Mouse (Mus musculus): Measurements from ENCODE around the gene Tcte2. TPM values are rescaled to one million over a fixed set of nuclear protein-coding genes. Genes with fewer than 3 reads are reported as not detected.
A peak's percentile ranks its signal among the peaks of the same experiment; 100 is the strongest.
"Not testable (repeated sequence)": the region's sequence is repeated elsewhere in the genome, so short reads cannot be mapped to it uniquely, and the experiment has no call there.

Tcte2 gene
- total RNA-seq (2021), result 1 to 10 TPM; 5.2 to 6.7 TPM
- long read RNA-seq, experiment 1, partial matches to known transcripts, result 0 of 2 reads
- long read RNA-seq, experiment 1, other reads (novel, unspliced or antisense), result 2 of 2 reads
- long read RNA-seq, experiment 2, partial matches to known transcripts, result 0 of 5 reads
- long read RNA-seq, experiment 2, other reads (novel, unspliced or antisense), result 5 of 5 reads

GRCm38 (mm10) chr17:13761179-13761913 is at the start of gene Tcte2:
Tcte2 (minus strand) TSS chr17:13761825.
- peak in 1 of 2 experiments; percentile 16 for DNase-seq (ENCODE audit: low spot score in 2 of 2)

- no peak for DNase-seq (ENCODE audit: low spot score in 2 of 2)
Observed at GRCm38 (mm10) chr17:13806016-13806415, 44.4 kb upstream of the Tcte2 start.

DNA sequence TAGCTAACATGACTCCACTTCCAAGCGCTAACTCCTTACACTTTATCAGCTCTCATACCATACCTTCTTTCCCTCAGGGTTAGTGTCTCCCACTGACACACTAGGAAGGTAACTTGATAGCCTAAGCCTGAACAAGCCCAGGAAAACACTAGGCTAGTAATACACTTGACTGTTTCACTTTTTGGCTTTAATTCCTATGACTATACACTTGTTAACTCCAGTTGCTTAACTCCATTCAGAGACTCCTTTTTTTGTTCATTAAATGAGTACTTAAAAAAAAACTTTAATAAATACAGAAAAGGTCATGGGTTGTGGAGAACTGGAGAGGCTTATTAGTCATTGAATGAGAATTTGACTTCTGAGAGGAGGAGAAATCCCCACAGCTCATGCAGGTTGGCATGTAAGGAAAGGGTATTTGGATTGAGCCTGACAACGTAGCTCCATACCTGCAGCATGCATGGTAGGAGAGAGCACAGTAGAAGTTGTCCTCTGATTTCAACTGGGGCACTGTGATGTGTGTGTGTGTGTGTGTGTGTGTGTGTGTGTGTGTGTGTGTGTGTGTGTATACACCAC is 41.3 kb upstream of the Tcte2 start:
- no peak for DNase-seq (ENCODE audit: low spot score in 2 of 2)

GRCm38 (mm10) chr17:13797691-13798090 is 36.1 kb upstream of the Tcte2 start:
- DNase-seq (ENCODE audit: low spot score in 2 of 2), result no peak

DNA sequence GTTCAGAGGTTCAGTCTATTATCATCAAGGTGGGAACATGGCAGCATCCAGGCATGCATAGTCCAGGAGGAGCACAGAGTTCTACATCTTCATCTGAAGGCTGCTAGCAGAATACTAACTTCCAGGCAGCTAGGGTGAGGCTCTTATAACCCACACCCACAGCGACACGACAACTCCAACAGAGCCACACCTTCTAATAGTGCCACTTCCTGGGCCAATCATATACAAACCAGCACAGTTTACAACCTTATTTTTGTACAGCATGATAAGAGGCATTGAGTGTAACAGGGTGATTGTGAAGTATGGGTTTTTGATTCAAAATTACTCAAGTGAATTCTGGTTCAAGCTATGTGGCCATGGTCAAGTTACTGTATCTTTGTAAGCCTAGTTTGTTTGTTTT is 28.4 kb upstream of the Tcte2 start:
- DNase-seq (ENCODE audit: low spot score in 2 of 2), result not testable (repeated sequence)

DNA sequence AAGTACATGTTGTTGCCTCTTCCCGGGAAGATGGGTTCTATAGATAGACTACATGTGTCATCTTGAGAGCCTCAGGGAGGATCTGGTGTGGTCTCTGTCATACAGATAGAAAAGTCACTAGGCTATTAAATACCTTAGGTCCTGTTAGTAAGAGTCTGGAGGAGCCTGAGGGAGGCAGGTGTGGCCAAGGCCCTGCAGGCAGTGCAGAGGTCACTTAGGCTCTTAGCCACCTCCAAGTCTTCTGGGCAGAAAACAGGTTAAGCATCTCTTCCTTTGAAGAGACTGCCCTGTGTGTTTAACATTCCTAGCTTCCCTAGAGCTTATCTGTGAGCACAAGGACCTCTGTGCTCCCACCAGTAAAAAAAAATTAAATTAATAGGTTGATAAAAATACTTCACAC is 21.8 kb upstream of the Tcte2 start:
- no peak for DNase-seq (ENCODE audit: low spot score in 2 of 2)

GRCm38 (mm10) chr17:13781948-13782347 is 20.3 kb upstream of the Tcte2 start:
- DNase-seq (ENCODE audit: low spot score in 2 of 2), result no peak

GRCm38 (mm10) chr17:13778865-13779264 is 17.2 kb upstream of the Tcte2 start:
- DNase-seq (ENCODE audit: low spot score in 2 of 2), result no peak

DNA sequence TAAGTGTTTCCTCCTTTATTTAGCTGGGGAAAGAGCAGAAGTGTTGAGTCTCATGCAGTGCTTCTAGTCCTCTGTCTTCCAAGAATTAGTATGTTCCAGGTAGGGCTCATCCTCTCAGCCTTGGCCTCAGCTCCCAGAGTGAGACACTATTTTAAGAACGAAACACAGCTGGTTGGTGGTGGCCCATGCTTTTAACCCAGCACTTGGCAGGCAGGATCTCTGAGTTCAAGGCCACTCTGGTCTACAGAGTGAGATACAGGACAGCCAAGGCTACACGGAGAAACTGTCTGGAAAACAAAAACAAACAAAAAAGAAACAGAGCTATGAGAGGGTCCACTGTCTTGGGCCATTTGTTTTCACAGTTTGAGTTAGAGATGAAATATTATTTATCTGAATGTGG is 16.1 kb upstream of the Tcte2 start:
- DNase-seq (ENCODE audit: low spot score in 2 of 2), result no peak

DNA sequence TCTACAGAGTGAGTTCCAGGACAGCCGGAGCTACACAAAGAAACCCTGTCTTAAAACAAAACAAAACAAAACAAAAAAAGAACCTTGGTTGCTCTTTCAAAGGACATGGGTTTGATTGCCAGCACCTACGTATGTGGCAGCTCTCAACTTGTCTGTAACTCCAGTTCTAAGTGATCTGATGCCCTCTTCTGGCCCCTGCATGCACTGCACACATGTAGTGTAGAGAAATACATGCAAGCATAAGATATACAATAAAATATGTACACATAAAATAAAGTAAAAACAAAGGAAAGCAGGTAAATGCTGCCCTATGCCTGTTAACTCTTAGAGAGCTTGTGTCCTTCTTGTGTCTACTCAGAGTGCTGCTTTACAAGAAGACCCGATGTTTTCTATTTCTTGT is 7.6 kb upstream of the Tcte2 start:
- no peak for DNase-seq (ENCODE audit: low spot score in 2 of 2)

DNA sequence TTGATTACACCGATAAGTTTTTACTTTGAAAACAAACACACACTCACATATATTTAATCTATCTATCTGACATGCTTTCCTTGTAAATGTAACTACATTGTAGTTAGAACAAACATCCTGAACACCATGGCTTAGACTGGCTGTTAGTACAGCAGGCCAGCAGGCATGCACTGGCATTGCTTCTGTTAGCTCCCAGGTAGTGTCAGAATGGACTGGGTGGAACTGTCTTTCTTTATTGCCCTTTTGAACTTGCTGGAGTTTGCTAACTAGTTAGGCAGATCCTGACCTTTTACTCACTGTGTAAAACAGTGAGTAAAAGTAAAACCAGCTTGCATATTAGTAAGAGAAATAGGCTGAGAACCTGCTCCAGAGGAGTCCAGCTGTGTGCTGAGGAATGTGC is 6.9 kb upstream of the Tcte2 start:
- no peak for DNase-seq (ENCODE audit: low spot score in 2 of 2)

DNA sequence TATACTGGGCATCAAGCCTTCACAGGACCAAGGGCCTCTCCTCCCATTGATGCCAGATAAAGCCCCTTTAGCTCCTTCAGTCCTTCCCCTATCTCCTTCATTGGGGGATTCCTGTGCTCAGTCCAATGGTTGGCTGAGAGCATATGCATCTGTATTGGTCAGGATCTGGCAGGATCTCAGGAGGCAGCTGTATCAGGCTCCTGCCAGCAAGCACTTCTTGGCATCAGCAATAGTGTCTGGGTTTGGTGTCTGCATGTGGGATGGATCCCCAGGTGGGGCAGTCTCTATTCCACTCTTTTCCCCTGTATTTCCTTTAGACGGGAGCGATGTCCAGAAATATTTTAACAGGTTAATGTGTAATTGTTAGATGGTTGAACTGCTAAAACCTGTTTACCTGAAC is 3.3 kb upstream of the Tcte2 start:
- not testable (repeated sequence) for DNase-seq (ENCODE audit: low spot score in 2 of 2)

DNA sequence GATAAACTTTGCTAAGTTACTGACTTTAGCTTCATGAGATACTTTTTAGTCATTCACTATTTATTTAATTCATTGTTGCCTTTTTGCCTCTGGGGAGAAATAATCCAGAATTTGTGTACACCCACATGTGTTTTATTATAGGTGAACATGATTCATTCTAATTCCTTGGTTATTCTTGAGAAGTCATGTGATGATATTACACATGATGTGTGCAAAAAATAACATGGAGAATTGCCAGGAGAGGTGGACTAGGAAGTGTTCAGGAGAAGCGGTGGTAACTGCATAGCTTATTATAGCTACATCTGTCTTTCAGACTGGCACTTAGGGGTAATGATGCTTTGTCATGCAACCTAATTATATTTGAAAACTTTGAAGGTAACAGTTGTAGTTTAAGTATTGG is 2.2 kb upstream of the Tcte2 start:
- DNase-seq (ENCODE audit: low spot score in 2 of 2), result no peak

DNA sequence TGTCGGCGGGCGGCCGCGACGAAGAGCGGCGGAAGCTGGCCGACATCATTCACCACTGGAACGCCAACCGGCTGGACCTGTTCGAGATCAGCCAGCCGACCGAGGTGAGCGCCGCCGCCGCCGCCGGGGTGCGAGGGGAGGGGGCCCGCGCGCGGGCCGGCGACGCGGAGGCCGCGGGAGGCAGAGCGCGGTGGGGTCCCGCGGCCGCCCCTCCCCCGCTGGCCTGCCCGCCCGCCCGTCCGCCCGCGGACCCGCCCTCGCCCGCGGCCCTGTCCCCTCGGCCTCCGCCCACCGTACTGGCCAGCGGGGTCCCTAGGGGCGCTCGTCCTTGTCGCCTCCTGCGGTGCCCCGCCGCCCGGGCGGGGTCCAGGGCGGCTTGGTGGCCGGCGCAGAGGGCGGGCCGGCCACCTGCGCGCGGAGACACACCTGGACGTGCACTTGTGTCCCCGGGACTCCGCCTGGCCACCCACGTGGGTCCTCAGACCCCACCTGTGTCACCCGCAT is 898 bp downstream of the Tcte2 start:
- no peak for DNase-seq (ENCODE audit: low spot score in 2 of 2)

GRCm38 (mm10) chr17:13759853-13760627 is 1.6 kb downstream of the Tcte2 start, which contains the start of gene Afdn:
Afdn (plus strand) TSS chr17:13760539.
- DNase-seq (ENCODE audit: low spot score in 2 of 2), result peak; percentile 48 to 64

GRCm38 (mm10) chr17:13759156-13759852 is 2.3 kb downstream of the Tcte2 start:
- DNase-seq (ENCODE audit: low spot score in 2 of 2), result no peak

- DNase-seq (ENCODE audit: low spot score in 2 of 2), result no peak
Observed at GRCm38 (mm10) chr17:13758586-13758985, 3.0 kb downstream of the Tcte2 start.

- no peak for DNase-seq (ENCODE audit: low spot score in 2 of 2)
Observed at GRCm38 (mm10) chr17:13754940-13755339, 6.7 kb downstream of the Tcte2 start.

GRCm38 (mm10) chr17:13753918-13754317 is 7.7 kb downstream of the Tcte2 start:
- DNase-seq (ENCODE audit: low spot score in 2 of 2), result no peak

GRCm38 (mm10) chr17:13749027-13749426 is 12.6 kb downstream of the Tcte2 start:
- DNase-seq (ENCODE audit: low spot score in 2 of 2), result no peak

DNA sequence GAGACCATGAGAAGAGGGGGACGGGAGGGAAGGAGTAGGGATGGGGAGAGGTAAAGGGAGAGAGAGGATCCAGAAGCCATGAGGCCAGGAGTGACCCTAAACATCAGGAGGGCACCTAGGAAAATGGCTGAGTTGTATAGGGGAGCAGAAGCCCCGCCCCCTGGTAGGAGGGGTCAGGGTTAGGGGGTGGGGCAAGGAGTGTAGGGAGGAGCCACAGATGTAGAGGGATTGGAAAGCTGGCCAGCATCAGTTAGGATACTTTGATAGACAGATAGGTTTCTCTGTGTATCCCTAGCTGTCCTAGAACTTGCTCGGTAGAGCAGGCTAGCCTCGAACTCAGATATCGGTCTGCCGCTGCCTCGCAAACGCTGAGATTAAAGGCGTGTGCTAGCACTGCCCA is 13.9 kb downstream of the Tcte2 start:
- DNase-seq (ENCODE audit: low spot score in 2 of 2), result no peak

Data from adrenal gland, postnatal 4 days (tissue).